Mouse (Mus musculus) cerebellum, adult 8-10 months (tissue): ENCODE results near the gene Rnf141.

Experiments
- DNase-seq: peaks from one replicate; pipeline ENCODE4 v3.0.0; 2022

Gene Rnf141

GRCm38 (mm10) chr7:110823995-110824953, 20.0 kb downstream of the Rnf141 start:
- no peak for DNase-seq

- no peak for DNase-seq
These were observed 20.7 kb downstream of the Rnf141 start for GRCm38 (mm10) chr7:110823593-110823992.

GRCm38 (mm10) chr7:110823076-110823475, 21.2 kb downstream of the Rnf141 start:
- DNase-seq: no peak

GRCm38 (mm10) chr7:110822055-110822454, 22.2 kb downstream of the Rnf141 start:
- DNase-seq: no peak

GRCm38 (mm10) chr7:110821653-110822052, 22.6 kb downstream of the Rnf141 start:
- DNase-seq: peak; percentile 46

- no peak for DNase-seq
These were observed 23.2 kb downstream of the Rnf141 start for GRCm38 (mm10) chr7:110821068-110821467.

GRCm38 (mm10) chr7:110818787-110819350, 25.4 kb downstream of the Rnf141 start:
- no peak for DNase-seq

DNA sequence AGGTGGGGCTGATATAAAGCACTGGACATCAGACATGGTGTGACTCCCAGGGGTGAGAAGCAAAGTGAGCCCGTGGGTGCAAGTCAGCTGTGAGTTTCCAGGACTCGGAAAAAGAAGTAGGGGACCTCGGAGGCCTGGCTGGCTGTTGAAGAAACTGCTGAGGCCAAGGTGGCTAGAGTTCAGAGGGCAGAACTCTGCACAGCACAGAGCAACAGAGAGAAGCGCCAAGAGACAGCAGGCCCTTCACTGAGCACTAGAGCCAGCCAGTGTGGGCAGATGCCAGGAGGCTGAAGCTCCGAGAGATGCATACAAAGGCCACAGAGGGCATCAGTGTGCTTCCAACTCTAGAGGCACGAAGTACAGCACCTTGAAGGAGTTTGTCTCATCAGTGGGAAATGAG, 26.1 kb downstream of the Rnf141 start:
- no peak for DNase-seq

DNA sequence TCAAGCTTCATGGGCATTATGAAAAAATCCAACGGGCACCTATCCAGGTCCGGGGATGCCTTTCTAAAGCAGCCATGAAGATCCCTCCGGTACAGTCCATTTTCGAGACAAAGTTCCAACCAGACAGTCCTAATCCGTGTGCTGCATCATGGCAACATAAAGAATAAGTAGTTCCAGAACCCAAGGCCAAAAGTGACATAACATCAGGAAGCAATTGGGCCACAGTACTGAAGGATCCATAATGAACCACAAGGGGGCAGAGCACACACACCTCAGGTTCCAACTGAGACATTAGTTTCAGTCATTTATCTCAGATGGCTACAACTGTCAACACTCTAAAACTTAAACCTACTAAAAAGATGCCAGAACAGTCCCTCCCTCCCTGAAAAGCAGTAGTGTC, 28.2 kb downstream of the Rnf141 start:
- peak; percentile 20 for DNase-seq

- no peak for DNase-seq
These were observed 30.3 kb downstream of the Rnf141 start for GRCm38 (mm10) chr7:110813983-110814382.

- DNase-seq: no peak
These were observed 32.7 kb downstream of the Rnf141 start for GRCm38 (mm10) chr7:110811529-110811928.

DNA sequence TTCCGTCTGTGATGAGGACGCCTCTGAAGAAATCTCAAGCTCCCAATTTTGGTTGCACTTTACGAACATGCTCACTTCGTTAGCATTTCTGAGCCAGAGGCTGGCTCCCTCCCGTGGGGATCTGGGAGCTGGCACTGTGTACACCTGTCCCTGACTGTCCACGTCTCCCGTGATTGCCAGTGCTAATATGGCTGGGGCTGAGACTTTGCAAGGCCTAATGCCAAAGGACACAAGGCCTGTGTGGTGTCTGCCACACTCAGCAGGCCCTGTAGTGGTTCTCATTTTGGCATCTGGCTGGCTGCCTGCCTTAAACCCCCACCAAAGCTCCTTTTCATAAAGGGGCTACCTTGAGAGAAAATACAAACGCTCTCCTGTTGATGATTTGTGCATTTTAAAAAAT, 33.3 kb downstream of the Rnf141 start:
- DNase-seq: no peak

DNA sequence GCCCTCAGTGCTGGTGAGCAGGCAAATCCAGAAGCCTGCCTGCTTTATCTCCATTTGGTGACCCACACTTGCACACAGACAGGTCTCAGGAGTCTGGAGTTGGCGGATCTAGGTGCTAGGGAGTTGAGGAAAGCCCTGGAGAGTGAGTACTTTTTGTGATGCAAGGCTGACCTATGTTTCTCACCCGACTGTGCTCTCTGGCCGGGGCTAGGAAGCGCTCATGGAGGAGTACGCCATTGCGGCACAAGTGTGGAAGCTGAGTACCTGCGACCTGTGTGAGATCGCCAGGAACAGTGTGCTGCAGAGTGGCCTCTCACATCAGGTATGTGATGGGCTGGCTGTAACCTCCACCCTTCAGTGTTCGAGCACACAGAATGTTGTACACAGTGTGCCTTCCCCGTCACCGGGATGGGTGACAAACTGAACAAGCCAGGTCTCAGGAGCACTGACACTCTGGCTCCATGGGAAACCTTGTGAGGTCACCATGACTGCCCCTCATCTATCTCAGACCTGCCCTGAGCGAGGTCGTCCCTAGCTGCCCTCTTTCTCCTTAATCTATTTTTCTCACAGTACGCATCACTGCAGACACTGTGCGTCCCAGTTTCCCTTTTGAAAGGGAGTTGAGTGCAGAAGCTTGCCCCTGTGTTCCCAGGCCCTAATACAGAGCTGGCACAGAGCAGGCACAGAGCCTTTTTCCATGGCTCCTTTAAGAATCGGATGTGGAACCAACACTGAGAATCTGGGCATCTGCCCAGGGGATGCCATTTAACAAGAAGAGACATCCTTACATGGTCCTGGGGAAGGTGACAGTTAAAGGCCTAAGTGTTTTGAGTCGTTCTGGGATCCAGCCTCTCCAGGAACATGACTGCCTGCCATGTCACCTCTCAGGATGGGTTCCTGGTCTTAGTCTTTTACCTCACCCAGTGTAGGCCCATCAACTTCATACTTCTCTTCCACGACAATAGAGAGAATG, 34.4 kb downstream of the Rnf141 start:
- no peak for DNase-seq

- DNase-seq: no peak
These were observed 35.3 kb downstream of the Rnf141 start for GRCm38 (mm10) chr7:110808962-110809361.

DNA sequence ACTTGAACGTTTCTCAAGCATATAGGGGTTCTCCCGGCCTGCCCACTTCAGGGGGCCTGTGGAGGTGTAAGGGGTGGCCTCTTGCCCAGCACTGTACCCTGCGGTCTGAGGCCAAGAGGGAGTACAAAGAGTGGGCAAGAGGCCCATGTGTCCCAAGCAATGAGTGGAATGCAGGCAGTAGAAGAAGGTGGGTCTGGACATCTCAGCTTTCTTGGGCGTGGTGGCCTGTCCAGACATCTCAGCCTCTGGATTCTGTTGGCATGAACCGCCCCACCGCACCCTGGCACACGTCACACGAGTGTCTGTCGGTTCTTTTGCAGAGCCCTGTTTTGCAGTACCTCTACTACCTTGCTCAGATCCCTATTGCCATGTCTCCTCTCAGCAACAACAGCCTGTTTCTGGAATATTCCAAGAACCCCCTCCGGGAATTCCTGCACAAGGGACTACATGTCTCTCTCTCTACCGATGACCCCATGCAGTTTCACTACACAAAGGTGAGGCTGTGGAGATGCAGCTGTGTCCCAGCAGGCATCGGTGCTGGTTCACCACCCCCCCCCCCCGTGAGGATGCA, 36.7 kb downstream of the Rnf141 start:
- DNase-seq: no peak

DNA sequence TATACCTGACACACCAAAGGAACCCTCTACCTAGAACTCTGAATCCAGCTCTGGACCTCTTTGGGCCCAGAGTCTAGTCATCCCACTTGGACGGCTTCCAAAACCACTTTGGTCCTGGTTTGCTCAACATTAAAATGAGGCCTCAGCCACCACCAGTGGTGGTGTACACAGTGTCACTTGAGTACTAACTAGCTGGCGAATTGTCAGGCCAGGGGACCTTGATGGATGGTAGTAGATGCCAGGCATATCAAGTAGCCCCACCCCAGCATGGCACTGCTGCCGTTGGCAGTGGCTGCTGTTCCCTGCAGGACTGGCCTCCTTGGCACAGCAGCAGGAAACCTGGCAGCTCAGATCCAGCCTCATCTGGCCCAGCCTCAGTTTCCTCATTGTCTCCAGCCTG, 40.0 kb downstream of the Rnf141 start:
- DNase-seq: no peak

GRCm38 (mm10) chr7:110803131-110803530, 41.1 kb downstream of the Rnf141 start:
- DNase-seq: no peak

DNA sequence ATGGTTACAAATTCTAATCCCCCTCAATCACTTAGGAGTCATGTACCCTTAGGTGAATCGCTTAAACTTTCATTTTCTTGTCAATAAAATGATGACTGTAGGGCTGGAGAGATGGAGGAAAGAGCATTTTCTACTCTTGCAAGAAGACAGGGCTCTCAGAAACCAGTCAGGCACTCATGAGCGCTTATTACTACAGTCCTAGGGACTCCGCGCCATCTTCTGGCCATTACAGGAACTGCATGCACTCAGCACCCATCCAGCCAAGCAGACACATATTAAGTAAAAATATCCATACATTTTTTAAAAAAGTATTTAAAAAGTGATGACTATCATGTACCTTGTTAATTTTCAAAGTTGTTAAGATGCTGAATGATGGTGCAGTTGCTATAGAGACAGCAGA, 43.2 kb downstream of the Rnf141 start:
- peak; percentile 85 for DNase-seq

GRCm38 (mm10) chr7:110797722-110798409, 46.4 kb downstream of the Rnf141 start:
- no peak for DNase-seq

DNA sequence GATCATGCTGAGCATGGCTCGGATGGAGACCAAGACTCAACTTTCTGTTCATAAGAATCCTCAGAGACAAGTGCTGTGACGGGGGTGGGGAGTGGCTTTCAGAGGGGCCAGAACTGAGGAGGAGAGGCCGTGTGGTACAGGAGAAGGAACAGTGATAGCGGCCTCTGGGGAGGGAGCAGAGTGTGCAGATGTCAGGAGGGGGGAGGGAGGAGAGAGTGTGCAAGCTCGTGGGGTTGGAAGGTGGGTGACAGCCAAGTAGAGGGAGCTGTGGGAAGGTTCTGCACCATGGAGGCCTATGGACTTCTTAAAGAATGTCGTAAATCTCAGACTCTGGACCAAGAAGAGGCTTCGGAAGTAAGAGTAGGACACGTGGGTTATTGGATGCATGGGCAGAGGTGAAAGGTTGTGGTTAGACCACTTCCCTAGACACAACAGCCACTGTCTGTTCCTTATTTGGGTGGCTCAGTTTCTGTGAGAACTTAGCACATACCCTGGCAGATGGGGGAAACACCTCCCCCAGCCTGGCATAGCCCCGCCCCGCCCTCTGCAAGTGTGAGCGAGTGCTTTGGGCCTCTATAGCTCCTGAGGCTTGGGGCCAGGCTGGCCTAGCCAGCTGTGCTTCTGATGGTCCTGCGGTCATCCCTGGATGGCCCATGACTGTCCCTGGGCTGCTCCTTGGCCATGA, 47.7 kb downstream of the Rnf141 start:
- DNase-seq: no peak

GRCm38 (mm10) chr7:110794722-110795121, 49.5 kb downstream of the Rnf141 start:
- DNase-seq: no peak

GRCm38 (mm10) chr7:110792834-110793233, 51.4 kb downstream of the Rnf141 start:
- no peak for DNase-seq
